Mouse (Mus musculus) cerebellum, adult 2 months (tissue): ENCODE results near the gene Srsf3.

ENCODE experiments used
- CTCF ChIP-seq: fragments of 200-500 bp; IDR thresholded peaks from 2 replicates; pipeline ENCODE4 v1.5.1; 2011; ENCODE audit warnings: low read depth, mild to moderate bottlenecking, control low read depth, low read length, moderate library complexity, borderline replicate concordance; ENCODE audit not compliant: insufficient read depth
- POLR2A ChIP-seq: fragments of 200-500 bp; IDR thresholded peaks from 2 replicates; pipeline ENCODE4 v1.6.1; 2011; ENCODE audit warnings: low read length, control low read depth, borderline replicate concordance; ENCODE audit not compliant: insufficient read depth

DNA sequence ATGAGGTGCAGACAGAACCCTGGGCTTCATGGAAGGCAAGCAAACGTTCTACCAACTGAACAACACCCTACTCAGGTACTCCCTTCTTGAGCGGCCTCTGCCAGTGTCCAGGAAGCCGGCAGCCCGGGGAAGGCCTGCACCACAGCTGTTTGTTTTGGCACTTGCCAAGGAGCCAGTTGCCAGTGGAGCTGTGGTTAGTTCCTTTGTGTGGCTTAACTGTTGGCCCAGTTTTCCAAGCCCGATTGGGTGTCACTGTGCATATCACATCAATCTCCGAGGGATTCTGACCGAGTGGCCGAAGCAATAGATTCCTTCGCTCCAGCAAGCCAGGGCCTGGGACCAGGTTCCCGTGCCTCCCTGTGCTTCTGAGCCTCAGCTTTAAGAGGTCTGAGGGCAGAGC lies 25.5 kb downstream of the Srsf3 start:
- TF ChIP-seq POLR2A (no peak), CTCF (no peak)
